Mouse (Mus musculus): Measurements from ENCODE around the gene Ube2e1.

DNA sequence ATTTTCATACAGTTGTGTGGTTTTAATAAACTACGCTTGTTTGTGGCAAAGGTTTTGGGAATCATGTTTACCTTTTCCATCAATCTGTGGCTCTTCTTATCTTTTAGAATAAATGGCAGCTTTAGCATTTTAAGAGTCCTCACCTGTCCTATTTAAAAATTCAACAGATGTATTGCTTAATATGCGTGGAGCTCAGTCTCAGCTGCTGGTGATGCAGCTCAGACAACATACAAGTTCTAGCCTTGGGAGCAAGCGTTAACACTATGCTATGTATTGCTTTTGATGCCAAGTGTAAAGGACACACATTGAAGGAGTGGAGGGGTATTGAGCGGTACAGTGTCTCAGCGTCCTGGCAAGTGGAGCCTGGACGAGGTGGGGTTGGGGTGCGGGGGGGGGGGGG lies 60.0 kb downstream of the Ube2e1 start:
- TF ChIP-seq CTCF (IDR thresholded peaks at IDR 0.05) = no peak
- TF ChIP-seq EP300 (IDR thresholded peaks at IDR 0.05) = no peak
